Mouse (Mus musculus) kidney, adult 11 months (tissue): ENCODE results near the gene Rab37.

Experiments
- DNase-seq: peaks from one replicate; pipeline ENCODE4 v3.0.0; 2022

Gene Rab37

DNA sequence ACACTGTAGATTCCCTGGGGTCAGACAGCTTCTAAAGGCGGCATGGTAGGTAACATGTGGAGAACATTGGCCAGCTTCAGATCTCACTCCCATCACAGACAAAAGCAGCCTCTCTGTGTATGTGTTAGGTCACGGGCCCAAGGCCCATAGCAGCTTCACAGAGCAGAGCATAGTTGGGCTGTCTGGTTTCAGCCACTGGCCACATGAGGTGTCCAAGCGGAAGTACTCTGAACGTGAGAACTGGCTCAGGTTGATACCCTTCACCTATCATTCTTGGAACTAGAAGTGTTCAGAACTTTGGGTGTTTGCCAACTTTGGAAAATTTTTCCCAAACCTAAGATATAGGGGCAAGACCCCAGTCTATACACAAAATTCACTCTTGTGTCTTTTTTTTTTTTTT, 78.2 kb downstream of the Rab37 start:
- no peak for DNase-seq

DNA sequence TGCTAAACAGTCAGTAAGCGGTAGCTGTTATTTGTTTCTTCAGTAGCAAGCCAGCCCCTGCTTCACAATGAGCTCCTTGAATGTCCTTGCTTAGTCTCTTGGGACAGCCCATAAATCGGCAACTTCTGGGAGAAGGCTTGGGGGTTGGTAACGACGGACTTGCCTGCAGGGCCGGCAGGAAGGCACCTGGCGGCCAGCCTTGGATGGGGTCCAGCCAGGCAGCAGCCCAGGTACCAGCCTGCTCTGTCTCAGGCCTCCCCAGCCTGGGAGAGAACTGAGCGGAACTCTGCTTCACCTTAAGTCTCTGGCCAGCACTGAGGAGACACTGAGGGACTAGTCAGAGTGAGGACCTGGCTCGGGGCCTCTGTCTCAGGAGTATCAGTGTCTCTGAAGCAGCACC, 79.9 kb downstream of the Rab37 start:
- DNase-seq = peak; percentile 85

DNA sequence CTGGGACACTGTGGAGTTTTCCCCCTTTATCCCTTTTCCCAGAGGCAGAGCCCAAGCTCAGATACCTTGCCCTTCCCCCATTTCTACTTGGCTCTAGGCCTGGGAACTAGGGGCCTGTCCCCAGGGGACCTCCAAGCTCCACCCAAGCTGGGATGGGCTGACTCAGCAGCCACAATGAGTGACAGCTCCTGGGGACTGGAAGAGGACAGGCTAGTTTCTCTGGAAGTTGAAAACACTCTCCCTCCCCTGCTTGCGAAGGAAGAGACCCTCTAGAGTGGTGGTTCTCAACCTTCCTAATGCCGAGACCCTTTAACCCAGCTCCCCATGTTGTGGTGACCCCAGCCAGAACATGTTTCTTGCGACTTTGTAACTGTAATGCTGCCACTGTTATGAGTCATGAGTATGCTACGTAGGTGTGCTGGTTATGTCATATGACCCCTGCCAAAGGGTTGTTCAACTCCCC, 81.6 kb downstream of the Rab37 start:
- peak; percentile 78 for DNase-seq

GRCm38 (mm10) chr11:115173549-115174339, 82.5 kb downstream of the Rab37 start:
- peak; percentile 61 for DNase-seq

DNA sequence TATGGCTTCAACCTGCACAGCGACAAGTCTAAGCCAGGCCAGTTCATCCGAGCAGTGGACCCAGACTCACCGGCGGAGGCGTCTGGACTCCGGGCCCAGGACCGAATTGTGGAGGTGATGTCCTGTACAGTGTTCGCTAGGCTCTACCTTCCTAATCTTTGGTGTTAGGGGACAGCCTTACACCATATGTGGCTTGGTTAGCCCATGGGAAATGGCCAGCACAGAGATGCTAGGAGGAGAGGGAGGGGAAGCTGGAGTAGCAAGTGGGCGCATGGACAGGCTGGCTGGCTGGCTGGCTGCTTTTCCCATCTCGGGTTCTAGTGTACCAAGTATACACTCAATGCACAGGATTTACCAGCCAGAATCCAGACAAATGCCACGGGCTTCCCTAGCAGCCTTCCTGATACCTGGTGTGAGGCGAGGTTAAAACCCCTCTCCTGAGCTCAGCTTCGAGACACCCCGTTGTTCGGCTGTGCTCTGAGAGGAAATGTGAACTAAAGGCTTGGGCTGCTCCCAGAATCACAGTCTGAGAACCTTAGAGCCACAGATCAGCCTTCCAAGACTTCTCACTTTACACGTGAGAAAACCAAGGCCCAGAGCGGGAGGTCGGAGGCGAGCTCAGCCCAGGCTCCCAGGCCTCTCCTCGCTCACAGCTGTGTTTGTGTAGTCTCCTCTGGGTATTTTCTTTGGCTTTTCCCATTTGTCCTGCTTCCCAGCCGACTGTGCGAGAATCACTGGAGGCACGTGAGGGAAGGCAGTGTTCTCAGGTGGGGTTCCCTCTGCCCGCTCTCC, 85.4 kb downstream of the Rab37 start:
- DNase-seq = no peak

DNA sequence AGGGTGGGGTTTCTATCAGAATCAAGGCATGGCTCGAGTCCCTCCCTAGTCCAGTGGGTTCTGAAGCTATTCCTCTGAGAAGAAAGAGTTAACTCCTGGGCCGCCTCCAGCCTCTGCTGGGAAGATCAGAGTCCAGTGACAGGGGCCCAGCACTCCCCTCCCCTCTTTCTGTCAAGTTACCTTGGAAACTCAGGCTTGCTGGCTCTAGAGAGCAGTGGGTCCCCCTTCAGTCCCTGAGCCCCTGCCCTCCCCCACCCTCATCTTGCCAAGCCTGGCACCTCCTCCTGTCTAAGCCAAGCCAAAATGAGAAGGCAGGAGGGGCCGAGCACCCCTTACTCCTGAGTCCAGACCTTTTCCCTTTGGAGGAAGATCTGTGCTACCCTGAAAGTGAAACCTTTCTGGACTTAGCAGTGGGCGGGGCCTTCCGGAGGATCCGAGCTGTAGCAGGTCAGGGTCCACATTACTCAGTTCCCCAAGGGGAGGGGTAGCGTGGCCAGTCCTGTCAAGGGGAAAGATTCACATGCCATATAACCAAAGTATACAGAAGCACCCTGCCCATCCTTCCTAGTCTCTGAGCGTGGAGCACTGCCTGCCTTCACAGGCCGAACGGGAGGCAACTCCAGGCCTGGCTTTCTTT, 86.4 kb downstream of the Rab37 start:
- DNase-seq = peak; percentile 87

DNA sequence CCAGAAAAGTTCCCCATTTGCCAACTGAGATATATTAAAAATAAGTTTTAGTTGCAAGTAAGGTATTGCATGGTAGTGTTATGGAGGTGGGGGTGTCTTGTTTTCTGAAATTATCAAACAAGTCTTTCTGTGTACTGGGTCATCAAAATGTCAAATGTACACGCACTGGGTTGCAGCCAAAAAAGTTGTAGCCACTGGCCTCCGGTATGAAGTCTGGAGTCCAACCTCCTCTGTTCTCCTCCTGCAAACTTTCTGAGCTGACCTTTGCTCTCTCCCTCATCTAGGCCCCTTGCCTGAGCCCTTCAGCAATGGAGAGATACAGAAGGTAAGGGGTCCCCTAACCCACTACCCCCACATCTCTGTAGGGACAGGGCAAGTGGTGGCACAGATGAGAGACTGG, 87.5 kb downstream of the Rab37 start:
- DNase-seq = peak; percentile 78

DNA sequence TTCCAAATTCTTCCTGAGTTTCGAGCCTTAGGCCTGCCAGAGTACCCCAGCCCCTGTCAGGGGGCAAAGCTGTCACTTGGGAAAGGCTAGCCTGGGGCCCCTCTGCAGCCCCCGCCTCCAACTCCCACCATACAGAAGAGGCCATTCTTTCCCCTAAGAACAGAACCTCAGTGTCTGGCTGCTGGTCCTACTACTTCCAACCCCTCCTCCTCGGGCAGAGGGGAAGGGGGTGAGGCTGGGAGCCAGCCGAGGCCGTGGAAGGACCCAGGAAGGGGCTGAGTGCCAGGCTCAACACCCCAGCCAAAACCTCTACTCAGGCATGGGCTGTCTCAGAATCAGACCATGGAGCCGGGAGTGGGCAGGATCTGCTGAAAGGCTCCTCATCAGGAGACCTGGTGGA, 88.0 kb downstream of the Rab37 start:
- DNase-seq = no peak

- DNase-seq = peak; percentile 82
Measured at GRCm38 (mm10) chr11:115179881-115180280, 88.7 kb downstream of the Rab37 start.

DNA sequence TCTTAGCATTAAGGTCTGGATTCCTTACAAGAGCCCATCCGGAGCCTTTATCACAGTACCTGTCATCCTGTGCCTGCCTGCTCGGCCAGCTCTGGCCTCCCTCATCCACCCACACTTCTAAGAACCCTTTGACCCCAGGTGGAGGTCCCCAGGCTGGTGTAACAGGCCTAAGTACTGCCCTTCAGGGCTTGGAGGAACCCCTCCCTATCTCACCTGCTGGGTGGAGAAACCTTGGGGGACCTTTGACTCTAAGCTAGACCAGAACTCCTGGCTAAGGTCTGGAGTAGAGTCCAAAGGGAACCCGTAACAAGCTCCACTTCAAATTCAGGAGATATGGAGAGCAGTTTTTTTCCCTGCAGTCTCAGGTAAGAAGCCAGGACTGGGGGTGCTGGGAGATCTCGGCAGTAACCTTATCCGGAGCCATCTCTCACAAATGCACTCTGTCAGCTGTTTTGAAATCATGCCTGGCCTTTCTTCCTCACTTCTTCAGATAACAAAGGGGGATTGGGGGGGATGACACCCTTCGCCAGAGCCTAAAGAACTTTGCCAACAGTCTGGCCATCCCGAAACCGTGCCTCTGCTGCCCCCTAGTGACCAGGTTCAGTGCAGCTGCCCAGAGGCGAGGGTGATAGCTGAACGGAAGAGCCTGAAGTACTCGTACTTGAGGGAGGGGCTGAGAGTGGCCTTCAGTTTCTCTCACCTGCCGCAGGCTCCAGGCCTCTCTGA, 90.8 kb downstream of the Rab37 start:
- peak; percentile 71 for DNase-seq

DNA sequence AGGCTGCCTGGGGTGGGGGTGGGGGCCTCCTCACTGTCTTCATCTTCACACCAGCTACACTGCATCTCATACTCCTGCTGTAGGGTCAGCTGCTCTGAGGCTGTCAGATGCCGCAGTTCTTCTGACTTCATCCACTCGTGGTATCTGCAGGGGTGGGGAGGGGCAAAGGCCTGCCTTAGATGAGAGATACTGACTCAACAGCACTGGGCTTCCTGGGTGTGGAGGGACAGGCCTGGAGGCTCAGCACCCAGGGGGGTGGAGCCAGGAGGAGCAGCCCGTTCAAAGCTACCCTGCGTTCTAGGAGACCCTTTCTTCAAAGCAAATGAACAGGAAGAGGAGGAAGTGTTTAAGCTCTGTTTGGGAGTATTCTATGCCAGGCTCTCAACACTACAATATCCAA, 93.7 kb downstream of the Rab37 start:
- DNase-seq = no peak

- peak; percentile 98 for DNase-seq
Measured at GRCm38 (mm10) chr11:115187224-115187639, 96.0 kb downstream of the Rab37 start, which contains the start of gene Tmem104. TSS of gene Tmem104 (plus strand) at chr11:115187487.

- no peak for DNase-seq
Measured at GRCm38 (mm10) chr11:115187693-115188092, 96.5 kb downstream of the Rab37 start, which contains the start of gene Nat9. TSS of gene Nat9 (minus strand) at chr11:115187859.

DNA sequence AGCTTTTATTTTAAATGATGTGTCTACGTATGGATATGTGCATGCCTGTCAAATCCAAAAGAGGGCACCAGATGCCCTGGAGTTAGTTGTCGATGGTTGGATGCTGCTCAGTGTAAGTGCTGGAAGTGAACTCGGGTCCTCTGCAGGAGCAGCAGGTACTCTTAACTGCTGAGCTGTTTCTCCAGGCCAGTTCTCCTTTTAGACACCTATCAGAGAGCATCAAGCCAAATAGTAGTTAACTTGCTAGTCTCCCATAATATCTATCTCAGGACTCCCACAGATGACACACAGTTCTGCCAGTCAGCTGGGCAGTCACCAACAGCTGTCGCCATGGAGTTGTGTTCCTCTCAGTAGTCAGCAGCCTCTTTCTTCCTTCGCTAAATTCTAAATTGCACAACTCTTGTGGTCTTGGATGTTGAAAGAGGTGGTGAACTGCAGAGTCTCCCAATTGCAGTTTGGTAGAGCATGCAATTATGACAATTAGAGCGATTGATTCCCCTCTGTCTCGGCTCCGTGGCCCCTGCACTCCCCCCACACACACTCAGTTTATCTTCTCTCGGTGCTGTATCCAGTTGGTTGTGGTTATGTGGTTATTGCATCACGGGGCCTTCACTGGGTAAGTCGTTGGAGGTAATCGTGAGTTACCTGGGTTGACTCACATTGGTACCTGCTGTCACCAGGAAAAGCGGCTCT, 97.5 kb downstream of the Rab37 start:
- DNase-seq = no peak

GRCm38 (mm10) chr11:115189304-115189703, 98.1 kb downstream of the Rab37 start:
- no peak for DNase-seq

GRCm38 (mm10) chr11:115192180-115192579, 100.9 kb downstream of the Rab37 start:
- DNase-seq = peak; percentile 63

DNA sequence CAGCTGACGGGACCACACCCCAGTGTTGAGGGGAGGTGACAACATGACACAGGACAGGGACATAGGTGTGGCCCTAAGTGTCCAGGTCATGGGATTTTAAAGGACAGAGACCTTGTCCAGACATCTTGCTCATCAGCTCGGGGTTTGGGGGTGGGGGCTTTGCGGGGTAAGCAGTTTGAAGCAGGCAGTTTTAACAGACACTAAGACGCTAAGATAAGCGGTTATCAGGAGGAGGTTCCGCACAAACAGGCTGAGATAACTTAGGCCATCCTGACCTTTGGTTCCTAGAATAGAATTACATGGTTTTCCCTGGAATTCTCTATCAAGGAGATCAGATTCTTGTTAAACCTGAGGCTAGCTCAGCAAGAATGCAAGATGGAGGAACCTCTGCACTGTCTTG, 103.5 kb downstream of the Rab37 start:
- DNase-seq = no peak

- no peak for DNase-seq
Measured at GRCm38 (mm10) chr11:115195933-115196332, 104.7 kb downstream of the Rab37 start.

DNA sequence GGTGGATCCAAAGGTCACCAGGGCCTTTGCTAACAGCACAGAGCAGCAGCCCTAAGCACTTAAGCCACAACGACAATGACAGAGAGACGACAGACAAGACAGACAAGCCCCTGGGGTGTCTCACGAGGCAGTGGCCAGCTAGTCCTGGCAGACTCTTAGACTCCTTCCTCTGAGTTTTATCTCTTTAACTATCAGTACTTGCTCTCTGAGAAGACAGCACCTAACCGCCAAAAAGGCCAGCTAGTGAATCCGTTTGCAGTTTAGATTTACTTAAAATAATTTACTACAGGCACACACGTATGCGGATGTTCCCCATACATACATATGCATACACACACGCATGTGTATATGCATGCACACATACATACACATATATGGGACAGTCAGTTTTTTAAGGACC, 106.3 kb downstream of the Rab37 start:
- DNase-seq = no peak

- no peak for DNase-seq
Measured at GRCm38 (mm10) chr11:115198932-115199384, 107.7 kb downstream of the Rab37 start.

GRCm38 (mm10) chr11:115200520-115200919, 109.3 kb downstream of the Rab37 start:
- no peak for DNase-seq

- peak; percentile 55 for DNase-seq
Measured at GRCm38 (mm10) chr11:115202316-115202715, 111.1 kb downstream of the Rab37 start.
